Mouse (Mus musculus) C3H10T1/2 (cell line): ENCODE measurements around the gene Gm4744. TPM values are rescaled to one million over a fixed set of nuclear protein-coding genes. Genes with fewer than 3 reads are reported as not detected.

Experiments used
- polyA plus RNA-seq, 2 experiments: library from polyadenylated mRNA; unstranded; fragments of >200 nt; fragmentation: generic; extraction: Trizol; gene quantifications; one replicate each; pipeline ENCODE4 v1.2.1; 2012; ENCODE audit warnings: missing spikeins in 2 of 2

Gm4744 gene
- not detected for polyA plus RNA-seq

GRCm38 (mm10) chr6:40951770-40952169, at the start of gene Gm4744:
Gm4744 (minus strand) TSS chr6:40951870.

GRCm38 (mm10) chr6:40999379-40999778, 47.7 kb upstream of the Gm4744 start, which contains the start of gene Gm2663:
Gm2663 (minus strand) TSS chr6:40999479.

GRCm38 (mm10) chr6:40964454-40964853, 12.8 kb upstream of the Gm4744 start, which contains the start of gene 1810009J06Rik:
1810009J06Rik (plus strand) TSS chr6:40964754.

GRCm38 (mm10) chr6:40940457-40940856, 11.2 kb downstream of the Gm4744 start, which contains the start of gene 1700074P13Rik:
1700074P13Rik (minus strand) TSS chr6:40940557.

GRCm38 (mm10) chr6:40900287-40900686, 51.4 kb downstream of the Gm4744 start, which contains the start of gene Prss58:
Prss58 (minus strand) TSS chr6:40900387.

Other genes with a start within 250 kb of the Gm4744 start
- not detected for gene Moxd2, start 64.4 kb downstream of the Gm4744 start, polyA plus RNA-seq
- not detected for gene Prss58, start 51.5 kb downstream of the Gm4744 start, polyA plus RNA-seq
- not detected for gene 1700074P13Rik, start 11.3 kb downstream of the Gm4744 start, polyA plus RNA-seq
- not detected for gene 1810009J06Rik, start 12.9 kb upstream of the Gm4744 start, polyA plus RNA-seq
- not detected for gene Gm2663, start 47.6 kb upstream of the Gm4744 start, polyA plus RNA-seq
- gene 2210010C04Rik, start 83.6 kb upstream of the Gm4744 start, polyA plus RNA-seq = under 1 TPM in 1 of 2 experiments, not detected in 1; 0.01 TPM